Mouse (Mus musculus) retina, embryonic 14.5 days (tissue): ENCODE results near the gene 4931414P19Rik.

ENCODE experiments used
- DNase-seq: peaks from one replicate; pipeline ENCODE4 v3.0.0-alpha.2; 2015; ENCODE audit warnings: low spot score

The 4931414P19Rik gene

GRCm38 (mm10) chr14:54605752-54606321 is at the start of gene 4931414P19Rik:
4931414P19Rik (minus strand) TSS chr14:54605993.
- DNase-seq, result peak; percentile 80

- DNase-seq, result peak; percentile 84
Measured at GRCm38 (mm10) chr14:54653496-54653895, 47.7 kb upstream of the 4931414P19Rik start.

- no peak for DNase-seq
Measured at GRCm38 (mm10) chr14:54652787-54653186, 47.0 kb upstream of the 4931414P19Rik start.

- no peak for DNase-seq
Measured at GRCm38 (mm10) chr14:54651556-54651955, 45.8 kb upstream of the 4931414P19Rik start.

DNA sequence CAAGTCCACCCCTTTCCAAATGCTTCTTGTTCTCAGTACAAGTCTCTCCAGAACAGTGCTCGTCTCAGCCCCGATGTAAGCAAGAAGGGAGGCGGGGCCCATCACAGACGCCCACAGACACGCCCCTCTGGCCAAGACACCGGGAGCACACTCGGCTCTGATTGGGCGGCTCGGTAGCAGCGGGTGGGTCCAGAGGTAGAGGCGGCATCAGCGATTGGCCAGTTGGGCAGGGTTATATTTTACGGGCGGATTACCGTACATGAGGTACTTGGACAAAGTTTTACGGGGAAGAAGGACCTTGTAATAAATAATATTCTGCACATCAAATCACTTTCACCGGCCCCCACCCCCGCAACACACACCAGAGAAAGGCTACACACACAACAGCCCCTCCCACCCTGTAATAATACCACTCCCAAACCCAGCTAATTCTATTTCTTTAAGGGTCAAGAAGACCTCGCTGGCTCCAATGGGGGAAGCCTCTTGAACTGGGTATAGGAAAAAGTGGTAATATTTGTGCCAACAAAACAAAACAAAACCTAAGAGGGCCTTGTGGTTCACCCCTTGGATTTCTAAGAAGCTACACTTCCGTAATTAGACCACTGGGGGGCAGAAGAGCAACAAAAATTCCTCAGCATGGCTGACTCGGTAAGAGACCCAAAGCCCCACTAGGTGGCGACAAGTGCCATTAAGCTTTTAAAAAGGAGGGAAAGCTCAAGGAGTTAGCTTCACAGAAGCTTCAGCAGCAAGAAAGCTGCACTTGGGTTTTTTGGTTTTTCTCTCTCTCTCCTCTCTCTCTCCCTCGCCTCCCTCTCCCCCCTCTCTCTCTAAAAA is 45.0 kb upstream of the 4931414P19Rik start:
- peak; percentile 99 for DNase-seq

GRCm38 (mm10) chr14:54647900-54648299 is 42.1 kb upstream of the 4931414P19Rik start:
- no peak for DNase-seq

DNA sequence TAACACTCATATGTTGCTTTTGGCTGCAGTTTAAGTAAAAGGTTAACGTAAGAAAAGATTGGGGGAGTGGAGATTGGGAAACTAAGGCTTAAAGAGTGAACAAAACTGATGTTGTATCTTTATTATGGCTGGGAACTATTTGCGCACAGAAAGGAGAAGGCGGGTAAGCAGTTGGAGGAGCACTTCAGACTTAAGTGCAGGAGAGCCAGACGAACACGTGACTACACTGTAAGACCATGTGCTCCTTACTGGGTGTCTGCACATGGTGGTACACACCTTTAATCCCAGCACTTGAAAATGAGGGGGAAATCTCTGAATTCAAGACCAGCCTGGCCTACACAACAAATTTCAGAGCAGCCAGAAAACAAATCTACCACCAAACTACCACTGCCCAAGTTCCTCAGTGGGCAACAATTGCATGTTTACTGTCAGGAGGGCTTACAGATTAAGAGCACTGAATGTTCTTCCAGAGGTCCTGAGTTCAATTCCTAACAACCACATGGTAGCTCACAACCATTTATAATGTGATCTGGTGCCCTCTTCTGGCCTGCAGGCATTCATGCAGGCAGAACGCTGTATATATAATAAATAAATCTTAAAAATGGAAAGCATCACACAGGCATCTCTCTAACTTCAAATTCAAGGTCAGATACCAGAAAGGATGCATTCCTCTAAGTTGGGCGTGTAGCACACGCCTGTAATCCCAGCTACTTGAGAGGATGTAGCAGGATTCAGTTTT is 41.3 kb upstream of the 4931414P19Rik start:
- no peak for DNase-seq

DNA sequence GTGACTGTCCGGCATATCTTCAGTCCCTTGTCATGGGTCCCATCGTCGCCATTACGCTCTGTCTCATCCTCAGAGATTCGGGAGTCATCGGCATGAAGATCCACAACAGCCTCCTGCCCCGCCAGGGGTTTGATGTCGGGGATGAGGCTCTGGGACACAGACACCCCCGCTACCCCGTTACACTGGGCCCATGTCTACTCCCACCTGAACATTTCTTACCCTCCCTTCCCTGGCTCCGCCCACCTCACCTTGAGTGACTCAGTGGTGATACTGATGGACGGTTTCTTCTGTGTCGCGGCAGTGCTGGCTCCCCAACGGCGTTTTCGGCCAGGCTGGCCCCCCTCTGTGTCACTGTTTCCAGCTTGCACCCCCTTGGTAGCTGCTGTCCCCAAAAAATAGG is 40.7 kb upstream of the 4931414P19Rik start:
- DNase-seq, result no peak

DNA sequence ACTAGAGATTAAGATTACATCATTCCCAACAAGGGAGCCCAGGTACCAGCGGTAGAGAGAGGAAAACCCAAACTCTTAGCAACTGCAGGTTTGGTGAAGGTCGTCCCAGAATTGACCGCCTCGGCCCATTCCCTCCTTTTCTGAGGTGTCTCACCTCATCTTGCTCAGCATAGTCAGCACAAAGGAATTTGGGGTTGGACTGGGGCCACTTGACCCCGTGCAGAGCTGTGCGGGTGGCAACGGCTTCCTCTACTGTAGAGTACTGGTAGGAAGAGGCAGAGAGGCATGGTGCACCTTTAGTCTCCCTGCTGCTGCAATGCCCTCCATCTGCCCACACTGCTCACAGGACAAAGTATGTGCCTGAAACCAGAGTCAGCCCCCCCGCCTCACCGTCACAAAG is 38.5 kb upstream of the 4931414P19Rik start:
- no peak for DNase-seq

GRCm38 (mm10) chr14:54643011-54643410 is 37.2 kb upstream of the 4931414P19Rik start:
- no peak for DNase-seq

GRCm38 (mm10) chr14:54642224-54642944 is 36.6 kb upstream of the 4931414P19Rik start:
- no peak for DNase-seq

GRCm38 (mm10) chr14:54641305-54641969 is 35.6 kb upstream of the 4931414P19Rik start, which contains the start of gene Cdh24:
Cdh24 (minus strand) TSS chr14:54641364.
- peak; percentile 93 for DNase-seq

DNA sequence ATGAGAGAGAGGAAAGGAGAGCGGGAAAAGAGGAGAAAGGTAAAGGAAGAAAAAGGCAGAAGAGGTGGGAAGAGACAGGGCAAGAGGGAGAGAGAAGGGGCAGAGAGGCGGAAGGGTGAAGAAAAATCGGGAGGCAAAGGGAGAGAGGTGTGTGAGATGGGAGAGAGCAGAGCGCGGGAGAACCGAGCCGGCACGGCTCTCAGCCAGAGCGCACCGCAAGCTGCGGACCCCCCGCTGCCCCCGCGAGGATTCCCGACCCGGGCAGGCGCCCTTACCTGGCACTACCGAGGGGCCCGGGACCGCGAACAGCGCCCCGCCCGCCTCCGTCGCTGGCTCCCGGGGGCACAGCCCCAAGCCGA is 35.1 kb upstream of the 4931414P19Rik start, which contains the start of gene Gm17606:
Gm17606 (plus strand) TSS at position 7 of the 359 bp plus-strand sequence.
- no peak for DNase-seq

GRCm38 (mm10) chr14:54640121-54640520 is 34.3 kb upstream of the 4931414P19Rik start:
- no peak for DNase-seq

GRCm38 (mm10) chr14:54638210-54638609 is 32.4 kb upstream of the 4931414P19Rik start:
- no peak for DNase-seq

DNA sequence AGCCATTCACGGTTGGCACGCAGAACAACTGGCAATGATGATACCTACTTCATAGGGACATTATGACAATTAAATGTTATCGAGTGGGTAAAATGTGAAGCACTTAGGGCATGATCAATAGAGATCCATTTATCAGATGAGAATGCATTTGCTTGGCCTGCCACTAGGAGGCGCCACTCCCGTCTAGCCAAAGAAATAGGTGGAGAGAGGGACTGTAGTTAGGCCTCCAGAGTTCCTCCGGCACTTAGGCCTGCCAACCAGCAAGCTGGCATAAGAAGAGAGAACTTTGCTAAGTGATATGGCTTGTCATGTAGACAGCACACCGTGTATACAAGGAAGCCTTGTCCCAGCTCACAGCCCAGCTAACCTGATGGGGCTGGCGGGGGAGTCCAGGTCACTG is 31.2 kb upstream of the 4931414P19Rik start:
- peak; percentile 77 for DNase-seq

DNA sequence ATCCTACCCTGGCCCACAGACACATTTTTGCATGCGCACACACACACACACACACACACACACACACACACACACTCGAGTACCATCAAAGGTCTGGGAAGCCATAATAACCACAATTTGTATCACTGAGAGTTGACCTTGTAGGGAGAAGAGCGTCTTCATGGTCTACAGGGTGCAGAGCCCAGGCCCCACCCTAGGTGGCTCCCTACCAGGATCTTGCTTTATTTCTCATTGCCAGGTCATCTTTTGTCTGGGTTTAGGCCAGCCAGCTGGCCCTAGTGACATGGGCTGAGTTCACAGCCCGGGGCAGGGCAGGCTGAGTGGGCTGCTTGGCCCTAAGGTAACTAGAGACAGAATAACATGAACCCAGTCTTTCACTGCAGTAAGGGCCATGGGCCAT is 28.4 kb upstream of the 4931414P19Rik start:
- DNase-seq, result peak; percentile 47

- no peak for DNase-seq
Measured at GRCm38 (mm10) chr14:54632252-54632651, 26.5 kb upstream of the 4931414P19Rik start.

- DNase-seq, result no peak
Measured at GRCm38 (mm10) chr14:54631240-54631599, 25.4 kb upstream of the 4931414P19Rik start.

DNA sequence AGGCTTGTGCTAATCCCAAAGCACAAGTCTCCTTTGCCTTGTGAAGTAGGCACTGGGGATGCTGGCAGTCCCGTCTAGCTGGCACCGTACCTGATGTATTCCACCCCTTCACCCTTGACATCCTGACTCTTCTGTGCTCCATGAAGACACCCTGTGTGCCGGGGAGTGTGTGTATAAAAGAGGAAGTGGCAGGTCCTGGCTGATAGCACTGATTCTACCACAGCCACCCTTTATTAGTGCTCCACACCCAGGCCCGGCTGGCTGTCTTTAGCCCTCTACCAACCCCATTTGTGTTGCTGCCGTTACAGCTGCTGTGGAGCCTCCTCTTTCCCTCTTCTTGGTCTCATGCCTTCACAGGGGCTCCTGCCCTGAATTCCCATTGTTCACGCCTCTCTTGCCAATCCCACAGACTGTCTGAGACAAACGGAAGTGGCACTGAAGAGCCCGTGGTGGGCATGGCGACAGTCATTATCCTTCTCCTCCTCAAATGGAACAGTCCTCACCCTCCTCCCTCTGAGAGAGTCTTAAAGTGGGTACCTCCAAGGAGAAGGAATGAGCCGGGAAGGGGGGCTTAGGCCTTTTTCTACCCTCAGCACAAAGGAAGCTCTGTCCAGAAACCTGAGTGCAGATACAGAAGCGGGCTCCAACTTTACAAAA is 24.9 kb upstream of the 4931414P19Rik start:
- no peak for DNase-seq

- DNase-seq, result no peak
Measured at GRCm38 (mm10) chr14:54629797-54630196, 24.0 kb upstream of the 4931414P19Rik start.
